ENCODE assay signal across 11 mouse cellular contexts in the genomic region with DNA sequence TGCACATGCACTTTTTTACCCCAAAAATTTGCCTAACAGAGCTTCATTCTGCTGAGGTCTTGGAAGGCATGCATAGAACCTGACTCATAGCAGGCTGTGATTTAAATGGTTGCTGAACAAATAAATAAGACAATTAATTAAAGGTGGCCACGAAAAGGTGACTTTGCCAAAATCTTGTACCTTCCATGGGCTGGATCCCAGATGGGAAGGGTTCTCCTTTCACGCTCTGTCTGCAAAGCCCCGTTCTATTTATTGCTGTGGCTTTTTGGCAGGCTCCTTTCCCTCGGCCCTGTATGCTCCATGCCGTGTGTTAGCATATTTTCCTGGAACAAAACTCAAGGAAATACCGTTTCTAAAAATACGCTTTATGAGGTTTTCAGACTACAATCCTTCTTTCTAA.
DNase-seq lines count a peak whose midpoint lies in the region; ATAC-seq and TF ChIP-seq lines count a peak whose summit lies in the region.
"Had no signal": no experiment of that assay in that cellular context is flagged by ENCODE, and none has a peak within 500 bp of the region (broad histone marks: within the 10 kb centered on the region; RNA-seq: fewer than 3 reads in every experiment).

No protein-coding gene starts in this region.

- H3K36me3 ChIP-seq in embryonic facial prominence, embryonic 15.5 days = no peaks in the 10 kb centered on the region
- no peaks in the 10 kb centered on the region for H3K36me3 ChIP-seq in intestine, postnatal 0 days (ENCODE audit: control insufficient read depth, insufficient read depth)
- H3K36me3 ChIP-seq: neural tube, embryonic 12.5 days had no signal

- H3K9ac ChIP-seq in embryonic facial prominence, embryonic 15.5 days = no peak overlapping the region
- H3K9ac ChIP-seq in intestine, postnatal 0 days (ENCODE audit: low read depth, low read length) = no peak overlapping the region
- H3K9ac ChIP-seq: neural tube, embryonic 12.5 days had no signal

- WGBS in embryonic facial prominence, embryonic 15.5 days = 30% methylated on average over 7 of the region's 7 CpGs
- WGBS in intestine, postnatal 0 days = 47% methylated on average over 7 of the region's 7 CpGs

- no peaks in the 10 kb centered on the region for H3K9me3 ChIP-seq in embryonic facial prominence, embryonic 15.5 days (replicated peaks)
- H3K9me3 ChIP-seq in intestine, postnatal 0 days (ENCODE audit: control insufficient read depth) = no peaks in the 10 kb centered on the region
- H3K9me3 ChIP-seq: neural tube, embryonic 12.5 days had no signal

- peak overlapping the region; percentile 66 for H3K27ac ChIP-seq in embryonic facial prominence, embryonic 15.5 days (replicated peaks)
- no peak overlapping the region for H3K27ac ChIP-seq in intestine, postnatal 0 days (ENCODE audit: low read depth, low read length)
- H3K27ac ChIP-seq: neural tube, embryonic 12.5 days had no signal

- no peaks in the 10 kb centered on the region for H3K27me3 ChIP-seq in embryonic facial prominence, embryonic 15.5 days
- no peaks in the 10 kb centered on the region for H3K27me3 ChIP-seq in intestine, postnatal 0 days (replicated peaks; ENCODE audit: control insufficient read depth, insufficient read depth, low read length)
- H3K27me3 ChIP-seq: neural tube, embryonic 12.5 days had no signal

- peak; percentile 73; the same call in 1 of the 2 replicates for ATAC-seq in embryonic facial prominence, embryonic 15.5 days (ENCODE audit: insufficient number of reproducible peaks, low FRiP score, low TSS enrichment, low read depth)
- no peak for ATAC-seq in intestine, postnatal 0 days
- ATAC-seq in erythroid progenitor cell, adult 5-6 weeks (replicated peaks; ENCODE audit: low FRiP score, poor library complexity, severe bottlenecking) = no peak

- H3K4me3 ChIP-seq in embryonic facial prominence, embryonic 15.5 days (replicated peaks) = no peak overlapping the region
- no peak overlapping the region for H3K4me3 ChIP-seq in intestine, postnatal 0 days (ENCODE audit: low read depth, low read length)
- H3K4me3 ChIP-seq: neural tube, embryonic 12.5 days had no signal

- TF ChIP-seq CTCF in intestine, postnatal 0 days (IDR thresholded peaks at IDR 0.05; ENCODE audit: low read depth) = no peak

- peak; percentile 19 to 20 for DNase-seq in heart, postnatal 10 days
- DNase-seq in heart, postnatal 4 days = no peak
- peak; percentile 74 for DNase-seq in NIH3T3 (ENCODE audit: low read depth)
- peak; percentile 24 for DNase-seq in cerebellum, adult 11 months
- DNase-seq in urinary bladder, postnatal 36 days (ENCODE audit: low spot score in 2 of 2) = no peak
- DNase-seq: gastrocnemius, postnatal 14 days; lung, adult 18-20 months had no signal

- intact Hi-C loops in heart, postnatal 10 days (cut with DNase I) = no loop called here

- peaks cover 9% of the 10 kb centered on the region for H3K4me1 ChIP-seq in embryonic facial prominence, embryonic 15.5 days
- H3K4me1 ChIP-seq in intestine, postnatal 0 days (replicated peaks; ENCODE audit: control insufficient read depth, insufficient read depth, low read length) = no peaks in the 10 kb centered on the region

- H3K4me2 ChIP-seq in embryonic facial prominence, embryonic 15.5 days (replicated peaks) = no peak overlapping the region
- H3K4me2 ChIP-seq in intestine, postnatal 0 days (replicated peaks; ENCODE audit: low read depth) = no peak overlapping the region
- H3K4me2 ChIP-seq: neural tube, embryonic 12.5 days had no signal

Comparison
In these comparisons a context has a peak if more than half of its experiments do, and no peak if none do; other contexts are left out.
1. DNase-seq: peak in heart, postnatal 10 days (2 of 2), NIH3T3 (single experiment) and cerebellum, adult 11 months (single experiment); none in heart, postnatal 4 days (single experiment) and urinary bladder, postnatal 36 days (0 of 2).